Mouse (Mus musculus): ENCODE measurements around the gene Endod1. TPM values are rescaled to one million over a fixed set of nuclear protein-coding genes. Genes with fewer than 3 reads are reported as not detected.
"Not testable (repeated sequence)": the region's sequence is repeated elsewhere in the genome, so short reads cannot be mapped to it uniquely, and the experiment has no call there.

Gene Endod1
- polyA plus RNA-seq, 1 experiment: 14.9 TPM

- Histone ChIP-seq H3K9me3 (ENCODE audit: control insufficient read depth, low read length) (no peaks in the 10 kb centered on the region), H3K27me3 (ENCODE audit: control insufficient read depth) (no peaks in the 10 kb centered on the region), H3K4me3 (replicated peaks) (no peak overlapping the region), H3K36me3 (ENCODE audit: control insufficient read depth) (peaks cover 60% of the 10 kb centered on the region), H3K4me1 (ENCODE audit: control insufficient read depth) (peaks cover 53% of the 10 kb centered on the region)
- TF ChIP-seq TAL1 (IDR thresholded peaks at IDR 0.05; ENCODE audit: low read length) (no peak), GATA1 (IDR thresholded peaks at IDR 0.05; ENCODE audit: low read length) (no peak)
Observed at GRCm38 (mm10) chr9:14350787-14351186, 30.5 kb downstream of the Endod1 start.

- H3K4me1 ChIP-seq (ENCODE audit: control insufficient read depth): peaks cover 39% of the 10 kb centered on the region
Observed at GRCm38 (mm10) chr9:14349380-14349779, 31.9 kb downstream of the Endod1 start.

GRCm38 (mm10) chr9:14348416-14348815 is 32.9 kb downstream of the Endod1 start:
- TF ChIP-seq TAL1 (IDR thresholded peaks at IDR 0.05; ENCODE audit: low read length) (no peak), GATA1 (IDR thresholded peaks at IDR 0.05; ENCODE audit: low read length) (no peak)

More at GRCm38 (mm10) chr9:14349380-14349779, 31.9 kb downstream of the Endod1 start:
- Histone ChIP-seq H3K9me3 (ENCODE audit: control insufficient read depth, low read length) (no peaks in the 10 kb centered on the region), H3K4me3 (replicated peaks) (no peak overlapping the region), H3K36me3 (ENCODE audit: control insufficient read depth) (peaks cover 46% of the 10 kb centered on the region), H3K27me3 (ENCODE audit: control insufficient read depth) (no peaks in the 10 kb centered on the region)
- TF ChIP-seq TAL1 (IDR thresholded peaks at IDR 0.05; ENCODE audit: low read length): no peak
- TF ChIP-seq GATA1 (IDR thresholded peaks at IDR 0.05; ENCODE audit: low read length): no peak

GRCm38 (mm10) chr9:14345866-14346265 is 35.4 kb downstream of the Endod1 start:
- H3K9me3 ChIP-seq (ENCODE audit: control insufficient read depth, low read length); H3K27me3 ChIP-seq (ENCODE audit: control insufficient read depth); H3K4me3 ChIP-seq (replicated peaks): not testable (repeated sequence)
- Histone ChIP-seq H3K36me3 (ENCODE audit: control insufficient read depth) (peaks cover 11% of the 10 kb centered on the region), H3K4me1 (ENCODE audit: control insufficient read depth) (peaks cover 12% of the 10 kb centered on the region)

More at GRCm38 (mm10) chr9:14348416-14348815, 32.9 kb downstream of the Endod1 start:
- no peaks in the 10 kb centered on the region for H3K9me3 ChIP-seq (ENCODE audit: control insufficient read depth, low read length)
- no peak overlapping the region for H3K4me3 ChIP-seq (replicated peaks)
- no peaks in the 10 kb centered on the region for H3K27me3 ChIP-seq (ENCODE audit: control insufficient read depth)
- peaks cover 31% of the 10 kb centered on the region for H3K4me1 ChIP-seq (ENCODE audit: control insufficient read depth)
- peaks cover 36% of the 10 kb centered on the region for H3K36me3 ChIP-seq (ENCODE audit: control insufficient read depth)

GRCm38 (mm10) chr9:14342041-14342668 is 39.2 kb downstream of the Endod1 start:
- Histone ChIP-seq H3K9me3 (ENCODE audit: control insufficient read depth, low read length) (no peaks in the 10 kb centered on the region), H3K36me3 (ENCODE audit: control insufficient read depth) (no peaks in the 10 kb centered on the region), H3K27me3 (ENCODE audit: control insufficient read depth) (no peaks in the 10 kb centered on the region), H3K4me1 (ENCODE audit: control insufficient read depth) (peaks cover 1% of the 10 kb centered on the region; the same call in 1 of the 2 replicates), H3K4me3 (replicated peaks) (no peak overlapping the region)
- TF ChIP-seq GATA1 (IDR thresholded peaks at IDR 0.05; ENCODE audit: low read length) (no peak), TAL1 (IDR thresholded peaks at IDR 0.05; ENCODE audit: low read length) (no peak)

GRCm38 (mm10) chr9:14338701-14339100 is 42.6 kb downstream of the Endod1 start:
- TF ChIP-seq TAL1 (IDR thresholded peaks at IDR 0.05; ENCODE audit: low read length) (no peak), GATA1 (IDR thresholded peaks at IDR 0.05; ENCODE audit: low read length) (no peak)
- Histone ChIP-seq H3K4me1 (ENCODE audit: control insufficient read depth) (no peaks in the 10 kb centered on the region), H3K27me3 (ENCODE audit: control insufficient read depth) (no peaks in the 10 kb centered on the region), H3K9me3 (ENCODE audit: control insufficient read depth, low read length) (no peaks in the 10 kb centered on the region), H3K4me3 (replicated peaks) (no peak overlapping the region), H3K36me3 (ENCODE audit: control insufficient read depth) (no peaks in the 10 kb centered on the region)

- Histone ChIP-seq H3K9me3 (ENCODE audit: control insufficient read depth, low read length) (no peaks in the 10 kb centered on the region), H3K4me3 (replicated peaks) (no peak overlapping the region), H3K4me1 (ENCODE audit: control insufficient read depth) (no peaks in the 10 kb centered on the region), H3K36me3 (ENCODE audit: control insufficient read depth) (no peaks in the 10 kb centered on the region), H3K27me3 (ENCODE audit: control insufficient read depth) (no peaks in the 10 kb centered on the region)
- no peak for TF ChIP-seq TAL1 (IDR thresholded peaks at IDR 0.05; ENCODE audit: low read length)
- no peak for TF ChIP-seq GATA1 (IDR thresholded peaks at IDR 0.05; ENCODE audit: low read length)
Observed at GRCm38 (mm10) chr9:14336901-14337300, 44.4 kb downstream of the Endod1 start.

- no peaks in the 10 kb centered on the region for H3K27me3 ChIP-seq (ENCODE audit: control insufficient read depth)
- TF ChIP-seq GATA1 (IDR thresholded peaks at IDR 0.05; ENCODE audit: low read length): no peak
- no peak for TF ChIP-seq TAL1 (IDR thresholded peaks at IDR 0.05; ENCODE audit: low read length)
Observed at GRCm38 (mm10) chr9:14335829-14336228, 45.5 kb downstream of the Endod1 start.

GRCm38 (mm10) chr9:14316618-14317017 is 64.7 kb downstream of the Endod1 start:
- Histone ChIP-seq H3K9me3 (ENCODE audit: control insufficient read depth, low read length) (no peaks in the 10 kb centered on the region), H3K36me3 (ENCODE audit: control insufficient read depth) (no peaks in the 10 kb centered on the region; the same call in 1 of the 2 replicates), H3K4me3 (replicated peaks) (no peak overlapping the region), H3K4me1 (ENCODE audit: control insufficient read depth) (no peaks in the 10 kb centered on the region), H3K27me3 (ENCODE audit: control insufficient read depth) (no peaks in the 10 kb centered on the region)
- no peak for TF ChIP-seq GATA1 (IDR thresholded peaks at IDR 0.05; ENCODE audit: low read length)

More at GRCm38 (mm10) chr9:14335829-14336228, 45.5 kb downstream of the Endod1 start:
- Histone ChIP-seq H3K4me3 (replicated peaks) (no peak overlapping the region), H3K36me3 (ENCODE audit: control insufficient read depth) (no peaks in the 10 kb centered on the region), H3K4me1 (ENCODE audit: control insufficient read depth) (no peaks in the 10 kb centered on the region), H3K9me3 (ENCODE audit: control insufficient read depth, low read length) (no peaks in the 10 kb centered on the region)

- no peak for TF ChIP-seq TAL1 (IDR thresholded peaks at IDR 0.05; ENCODE audit: low read length)
- H3K27me3 ChIP-seq (ENCODE audit: control insufficient read depth): no peaks in the 10 kb centered on the region
- no peak overlapping the region for H3K4me3 ChIP-seq (replicated peaks)
Observed at GRCm38 (mm10) chr9:14314477-14314876, 66.8 kb downstream of the Endod1 start.

More at GRCm38 (mm10) chr9:14314477-14314876, 66.8 kb downstream of the Endod1 start:
- H3K36me3 ChIP-seq (ENCODE audit: control insufficient read depth): no peaks in the 10 kb centered on the region; the same call in 1 of the 2 replicates
- no peaks in the 10 kb centered on the region for H3K9me3 ChIP-seq (ENCODE audit: control insufficient read depth, low read length)
- no peaks in the 10 kb centered on the region for H3K4me1 ChIP-seq (ENCODE audit: control insufficient read depth)
